Mouse (Mus musculus) liver, embryonic 14.5 days (tissue): Measurements from ENCODE around the gene Pdap1. TPM values are rescaled to one million over a fixed set of nuclear protein-coding genes. Genes with fewer than 3 reads are reported as not detected.
A peak's percentile ranks its signal among the peaks of the same experiment; 100 is the strongest.

ENCODE experiments used
- ATAC-seq: fragments of 200-750 bp; cut with Nextera tagmentation; 2 replicates; pipeline ENCODE4 v1.8.0; 2017; ENCODE audit warnings: moderate number of reproducible peaks, mild to moderate bottlenecking, moderate library complexity; ENCODE audit not compliant: insufficient read depth
- DNase-seq, 3 experiments: peaks; one replicate each; pipeline ENCODE4 v3.0.0-alpha.2; 2012 to 2013; ENCODE audit warnings: low read depth in 3 of 3, low spot score in 3 of 3
- H3K27ac ChIP-seq: fragments of 300-500 bp; sonication (generic); 2 replicates; pipeline ENCODE4 v1.5.1; 2014; ENCODE audit warnings: moderate library complexity, mild to moderate bottlenecking, control low read depth, inconsistent platforms
- H3K27me3 ChIP-seq: fragments of 300-500 bp; sonication (generic); 2 replicates; pipeline ENCODE4 v1.6.1; 2014; ENCODE audit warnings: mild to moderate bottlenecking, low read length, moderate library complexity; ENCODE audit not compliant: control insufficient read depth, insufficient read depth
- H3K36me3 ChIP-seq: fragments of 300-500 bp; sonication (generic); replicated peaks from 2 replicates; pipeline ENCODE4 v1.6.1; 2014; ENCODE audit warnings: low read depth; ENCODE audit not compliant: control insufficient read depth, insufficient read depth
- H3K4me1 ChIP-seq, 2 experiments: fragments of 200-500 bp in 1 of 2; fragments of 300-500 bp in 1 of 2; sonication (generic) in 1 of 2; replicated peaks; 2 replicates each; pipeline ENCODE4 v1.6.1; 2012 to 2014; ENCODE audit warnings: antibody characterized with exemption in 1 of 2, inconsistent platforms in 1 of 2, low read length in 1 of 2; ENCODE audit not compliant: control insufficient read depth in 2 of 2, insufficient read depth in 2 of 2
- H3K4me2 ChIP-seq: fragments of 300-500 bp; sonication (generic); 2 replicates; pipeline ENCODE4 v1.6.1; 2014; ENCODE audit warnings: low read depth, mild to moderate bottlenecking, control low read depth, moderate library complexity
- H3K4me3 ChIP-seq, 2 experiments: fragments of 200-500 bp in 1 of 2; fragments of 300-500 bp in 1 of 2; sonication (generic) in 1 of 2; 2 replicates each; pipeline ENCODE4 v1.5.1; 2012 to 2014; ENCODE audit warnings: low read depth in 2 of 2, low read length in 2 of 2, mild to moderate bottlenecking in 2 of 2, control low read depth in 1 of 2, inconsistent platforms in 1 of 2, moderate library complexity in 1 of 2; ENCODE audit not compliant: insufficient read depth in 1 of 2
- H3K9ac ChIP-seq: fragments of 300-500 bp; sonication (generic); replicated peaks from 2 replicates; pipeline ENCODE4 v1.6.1; 2014; ENCODE audit warnings: mild to moderate bottlenecking, control low read depth, moderate library complexity
- H3K9me3 ChIP-seq: fragments of 300-500 bp; sonication (generic); 2 replicates; pipeline ENCODE4 v1.6.1; 2016; ENCODE audit warnings: low read length, mixed read lengths; ENCODE audit not compliant: control insufficient read depth
- CTCF ChIP-seq: IDR thresholded peaks from 2 replicates; pipeline ENCODE4 v1.5.1; 2016; ENCODE audit warnings: antibody characterized with exemption, low read depth, control low read depth
- EP300 ChIP-seq: IDR thresholded peaks from 2 replicates; pipeline ENCODE4 v1.6.1; 2016; ENCODE audit warnings: antibody characterized with exemption, low read depth
- WGBS: fragments of 180-500 bp; shearing (Covaris S2); extraction: QIAGEN DNeasy Blood & Tissue Kit; methylation state at CpG from one replicate; pipeline ENCODE4 v1.1.7; 2014; ENCODE audit not compliant: insufficient replicate concordance; 5-methylcytosine and 5-hydroxymethylcytosine counted together
- polyA plus RNA-seq, 2 experiments: library from polyadenylated mRNA; depleted of rRNA in 1 of 2; stranded (reverse) in 1 of 2; unstranded in 1 of 2; fragments of >200 nt; fragmentation: Nextera tagmentation in 1 of 2; extraction: Ambion mirVana in 1 of 2; gene quantifications; 2 replicates each; pipeline versions ENCODE4 v1.2.1 to v1.2.3; 2012 to 2014

Pdap1 gene
- polyA plus RNA-seq, 2 experiments: 44.0 to 44.4 TPM

- Histone ChIP-seq H3K27ac (no peak overlapping the region), H3K4me2 (no peak overlapping the region), H3K4me1 (no peaks in the 10 kb centered on the region), H3K36me3 (peaks cover 3% of the 10 kb centered on the region), H3K4me3 (no peak overlapping the region), H3K9ac (no peak overlapping the region), H3K27me3 (no peaks in the 10 kb centered on the region), H3K9me3 (no peaks in the 10 kb centered on the region)
- 52% methylated on average over 7 of the region's 7 CpGs for WGBS
- DNase-seq (no peak), ATAC-seq (no peak)
- TF ChIP-seq CTCF (no peak), EP300 (no peak)
These were observed 19.1 kb downstream of the Pdap1 start for GRCm38 (mm10) chr5:145120921-145121320.

DNA sequence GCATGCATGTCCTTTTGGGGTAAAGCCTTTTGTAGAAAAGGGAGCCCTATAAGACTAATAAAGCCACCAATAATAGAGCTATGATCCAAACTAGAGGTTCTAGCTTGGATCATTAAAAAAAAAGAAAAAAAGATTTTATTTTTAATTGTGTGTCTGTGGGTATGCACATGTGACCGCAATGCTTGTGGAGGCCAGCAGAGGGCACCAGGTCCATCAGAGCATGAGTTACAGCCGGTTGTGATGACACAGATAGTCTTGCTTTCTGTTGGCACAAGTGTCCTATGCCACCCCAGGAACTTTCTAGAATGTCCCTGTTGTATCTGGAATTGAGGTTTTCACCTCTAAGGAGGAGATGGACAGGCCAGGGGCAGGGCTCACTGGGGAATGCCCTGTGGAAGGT, 20.7 kb downstream of the Pdap1 start:
- peaks cover under 1% of the 10 kb centered on the region for H3K36me3 ChIP-seq
- no peak overlapping the region for H3K4me3 ChIP-seq
- H3K9me3 ChIP-seq: no peaks in the 10 kb centered on the region
- no peak overlapping the region for H3K4me2 ChIP-seq
- H3K4me1 ChIP-seq: no peaks in the 10 kb centered on the region
- ATAC-seq (no peak), DNase-seq (no peak)
- no peak overlapping the region for H3K27ac ChIP-seq
- 88% methylated on average over 2 of the region's 2 CpGs for WGBS
- no peak overlapping the region for H3K9ac ChIP-seq
- no peaks in the 10 kb centered on the region for H3K27me3 ChIP-seq
- no peak for TF ChIP-seq EP300
- TF ChIP-seq CTCF: peak; percentile 85

DNA sequence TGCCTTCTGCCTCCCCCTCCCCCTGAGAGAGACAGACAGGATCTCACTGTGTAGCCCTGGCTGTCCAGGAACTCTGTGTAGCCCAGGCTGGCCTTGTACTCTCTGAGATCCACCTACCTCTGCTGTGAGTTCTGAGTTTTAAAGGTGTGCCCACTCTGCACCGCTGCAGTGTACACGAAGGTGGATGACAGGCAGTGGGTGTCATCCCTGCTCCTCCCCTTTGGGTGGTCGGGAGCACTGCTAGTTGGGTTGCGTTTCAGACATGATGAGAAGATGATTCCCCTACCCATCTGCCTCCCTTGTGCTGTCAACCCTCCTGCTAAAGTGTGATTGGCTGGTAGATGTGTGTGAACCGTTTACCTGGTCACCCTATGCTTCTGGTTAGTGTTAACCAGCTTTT, 21.6 kb downstream of the Pdap1 start:
- TF ChIP-seq EP300: no peak
- no peak for TF ChIP-seq CTCF
- 78% methylated on average over 5 of the region's 5 CpGs for WGBS
- DNase-seq: no peak
- H3K9me3 ChIP-seq: no peaks in the 10 kb centered on the region
- H3K4me3 ChIP-seq: no peak overlapping the region
- H3K27me3 ChIP-seq: no peaks in the 10 kb centered on the region
- H3K36me3 ChIP-seq: no peaks in the 10 kb centered on the region
- H3K4me1 ChIP-seq: no peaks in the 10 kb centered on the region
- no peak overlapping the region for H3K4me2 ChIP-seq
- no peak for ATAC-seq
- H3K9ac ChIP-seq: no peak overlapping the region
- no peak overlapping the region for H3K27ac ChIP-seq

GRCm38 (mm10) chr5:145118005-145118404, 22.0 kb downstream of the Pdap1 start:
- no peaks in the 10 kb centered on the region for H3K4me1 ChIP-seq
- WGBS: 68% methylated on average over 6 of the region's 6 CpGs
- no peak overlapping the region for H3K27ac ChIP-seq
- no peak overlapping the region for H3K4me3 ChIP-seq
- no peaks in the 10 kb centered on the region for H3K27me3 ChIP-seq
- no peak overlapping the region for H3K4me2 ChIP-seq
- DNase-seq: no peak
- no peaks in the 10 kb centered on the region for H3K9me3 ChIP-seq
- no peak for TF ChIP-seq EP300
- TF ChIP-seq CTCF: no peak
- ATAC-seq: no peak
- H3K9ac ChIP-seq: no peak overlapping the region
- H3K36me3 ChIP-seq: no peaks in the 10 kb centered on the region

GRCm38 (mm10) chr5:145116916-145117315, 23.1 kb downstream of the Pdap1 start:
- WGBS: 34% methylated on average over 10 of the region's 10 CpGs
- ATAC-seq (peak; percentile 11; the same call in 1 of the 2 replicates), DNase-seq (no peak)
- Histone ChIP-seq H3K36me3 (no peaks in the 10 kb centered on the region), H3K4me1 (no peaks in the 10 kb centered on the region), H3K9me3 (no peaks in the 10 kb centered on the region), H3K27me3 (no peaks in the 10 kb centered on the region), H3K4me2 (peak overlapping the region; percentile 71; the same call in 1 of the 2 replicates), H3K9ac (no peak overlapping the region), H3K27ac (no peak overlapping the region), H3K4me3 (no peak overlapping the region)
- no peak for TF ChIP-seq EP300
- TF ChIP-seq CTCF: peak; percentile 89
